Mouse (Mus musculus): ENCODE data around the gene Fbxo8. TPM values are rescaled to one million over a fixed set of nuclear protein-coding genes. Genes with fewer than 3 reads are reported as not detected.

Gene Fbxo8
- total and polyA plus RNA-seq, 2 experiments from 2014 or later, result 29.4 to 43.0 TPM

- Histone ChIP-seq H3K4me2 (ENCODE audit: low read depth, low read length) (no peak overlapping the region), H3K9ac (replicated peaks; ENCODE audit: low read length) (no peak overlapping the region), H3K27ac (no peak overlapping the region), H3K4me3 (ENCODE audit: low read length) (no peak overlapping the region), H3K27me3 (ENCODE audit: insufficient read depth, low read length) (no peaks in the 10 kb centered on the region), H3K36me3 (ENCODE audit: insufficient read depth, low read length) (no peaks in the 10 kb centered on the region), H3K9me3 (ENCODE audit: low read length) (no peaks in the 10 kb centered on the region), H3K4me1 (ENCODE audit: insufficient read depth, low read length) (no peaks in the 10 kb centered on the region)
- 85% methylated on average over 4 of the region's 4 CpGs for WGBS
- no peak for DNase-seq (ENCODE audit: low spot score)
- TF ChIP-seq CTCF (IDR thresholded peaks at IDR 0.05; ENCODE audit: low read depth), result no peak; the same call in 1 of the 2 replicates
- ATAC-seq, result no peak
These were observed 29.8 kb upstream of the Fbxo8 start for GRCm38 (mm10) chr8:56521051-56521450.

GRCm38 (mm10) chr8:56528869-56529268 lies 22.0 kb upstream of the Fbxo8 start:
- no peak overlapping the region for H3K9ac ChIP-seq (replicated peaks; ENCODE audit: low read length)
- no peaks in the 10 kb centered on the region for H3K27me3 ChIP-seq (ENCODE audit: insufficient read depth, low read length)
- 95% methylated on average over 6 of the region's 6 CpGs for WGBS
- no peak overlapping the region for H3K4me2 ChIP-seq (ENCODE audit: low read depth, low read length)
- ATAC-seq (no peak), DNase-seq (ENCODE audit: low spot score) (no peak)
- H3K4me1 ChIP-seq (ENCODE audit: insufficient read depth, low read length), result no peaks in the 10 kb centered on the region
- TF ChIP-seq CTCF (IDR thresholded peaks at IDR 0.05; ENCODE audit: low read depth), result no peak
- H3K36me3 ChIP-seq (ENCODE audit: insufficient read depth, low read length), result peaks cover 12% of the 10 kb centered on the region; the same call in 1 of the 2 replicates
- H3K9me3 ChIP-seq (ENCODE audit: low read length), result no peaks in the 10 kb centered on the region
- no peak overlapping the region for H3K4me3 ChIP-seq (ENCODE audit: low read length)
- no peak overlapping the region for H3K27ac ChIP-seq

- Histone ChIP-seq H3K4me2 (ENCODE audit: low read depth, low read length) (no peak overlapping the region), H3K4me3 (ENCODE audit: low read length) (no peak overlapping the region), H3K4me1 (ENCODE audit: insufficient read depth, low read length) (no peaks in the 10 kb centered on the region), H3K27me3 (ENCODE audit: insufficient read depth, low read length) (no peaks in the 10 kb centered on the region), H3K27ac (no peak overlapping the region), H3K9ac (replicated peaks; ENCODE audit: low read length) (no peak overlapping the region), H3K9me3 (ENCODE audit: low read length) (no peaks in the 10 kb centered on the region), H3K36me3 (ENCODE audit: insufficient read depth, low read length) (peaks cover 15% of the 10 kb centered on the region; the same call in 1 of the 2 replicates)
- TF ChIP-seq CTCF (IDR thresholded peaks at IDR 0.05; ENCODE audit: low read depth), result peak; percentile 85
- 9% methylated on average over 3 of the region's 3 CpGs for WGBS
- ATAC-seq (no peak), DNase-seq (ENCODE audit: low spot score) (peak; percentile 84)
These were observed 20.5 kb upstream of the Fbxo8 start for GRCm38 (mm10) chr8:56530359-56530758.

GRCm38 (mm10) chr8:56540706-56541105 lies 10.2 kb upstream of the Fbxo8 start:
- Histone ChIP-seq H3K27ac (no peak overlapping the region), H3K27me3 (ENCODE audit: insufficient read depth, low read length) (no peaks in the 10 kb centered on the region), H3K4me1 (ENCODE audit: insufficient read depth, low read length) (no peaks in the 10 kb centered on the region), H3K36me3 (ENCODE audit: insufficient read depth, low read length) (peaks cover 37% of the 10 kb centered on the region; the same call in 1 of the 2 replicates), H3K9me3 (ENCODE audit: low read length) (no peaks in the 10 kb centered on the region), H3K4me3 (ENCODE audit: low read length) (no peak overlapping the region), H3K4me2 (ENCODE audit: low read depth, low read length) (no peak overlapping the region), H3K9ac (replicated peaks; ENCODE audit: low read length) (no peak overlapping the region)
- 91% methylated on average over 7 of the region's 7 CpGs for WGBS
- no peak for TF ChIP-seq CTCF (IDR thresholded peaks at IDR 0.05; ENCODE audit: low read depth)
- ATAC-seq (no peak), DNase-seq (ENCODE audit: low spot score) (no peak)

GRCm38 (mm10) chr8:56547866-56548265 lies 3.0 kb upstream of the Fbxo8 start:
- H3K4me3 ChIP-seq (ENCODE audit: low read length), result no peak overlapping the region
- DNase-seq (ENCODE audit: low spot score), result no peak
- no peak for TF ChIP-seq CTCF (IDR thresholded peaks at IDR 0.05; ENCODE audit: low read depth)
- WGBS, result 97% methylated on average over 2 of the region's 2 CpGs
- no peak overlapping the region for H3K27ac ChIP-seq
- H3K4me1 ChIP-seq (ENCODE audit: insufficient read depth, low read length), result peaks cover 4% of the 10 kb centered on the region; the same call in 1 of the 2 replicates
- no peak overlapping the region for H3K9ac ChIP-seq (replicated peaks; ENCODE audit: low read length)
- ATAC-seq, result no peak
- H3K9me3 ChIP-seq (ENCODE audit: low read length), result no peaks in the 10 kb centered on the region
- H3K36me3 ChIP-seq (ENCODE audit: insufficient read depth, low read length), result peaks cover 12% of the 10 kb centered on the region; the same call in 1 of the 2 replicates
- no peaks in the 10 kb centered on the region for H3K27me3 ChIP-seq (ENCODE audit: insufficient read depth, low read length)
- H3K4me2 ChIP-seq (ENCODE audit: low read depth, low read length), result no peak overlapping the region

GRCm38 (mm10) chr8:56551361-56551852 lies 517 bp downstream of the Fbxo8 start:
- ATAC-seq, result peak; percentile 99
- no peak for TF ChIP-seq CTCF (IDR thresholded peaks at IDR 0.05; ENCODE audit: low read depth)
- WGBS, result under 1% methylated on average over 28 of the region's 28 CpGs

GRCm38 (mm10) chr8:56552045-56552444 lies 1.2 kb downstream of the Fbxo8 start:
- Histone ChIP-seq H3K27me3 (ENCODE audit: insufficient read depth, low read length) (no peaks in the 10 kb centered on the region), H3K4me2 (ENCODE audit: low read depth, low read length) (peak overlapping the region; percentile 69), H3K36me3 (ENCODE audit: insufficient read depth, low read length) (no peaks in the 10 kb centered on the region), H3K9me3 (ENCODE audit: low read length) (no peaks in the 10 kb centered on the region), H3K4me3 (ENCODE audit: low read length) (peak overlapping the region; percentile 98), H3K4me1 (ENCODE audit: insufficient read depth, low read length) (peaks cover 4% of the 10 kb centered on the region; the same call in 1 of the 2 replicates), H3K9ac (replicated peaks; ENCODE audit: low read length) (peak overlapping the region; percentile 72), H3K27ac (peak overlapping the region; percentile 90; the same call in 1 of the 2 replicates)
- TF ChIP-seq CTCF (IDR thresholded peaks at IDR 0.05; ENCODE audit: low read depth), result no peak
- ATAC-seq, result no peak
- 30% methylated on average over 10 of the region's 10 CpGs for WGBS
- DNase-seq (ENCODE audit: low spot score), result no peak

More at GRCm38 (mm10) chr8:56551361-56551852, 517 bp downstream of the Fbxo8 start:
- DNase-seq (ENCODE audit: low spot score), result peak; percentile 94
- no peaks in the 10 kb centered on the region for H3K36me3 ChIP-seq (ENCODE audit: insufficient read depth, low read length)
- H3K4me3 ChIP-seq (ENCODE audit: low read length), result peak overlapping the region; percentile 98
- H3K9ac ChIP-seq (replicated peaks; ENCODE audit: low read length), result peak overlapping the region; percentile 72
- no peaks in the 10 kb centered on the region for H3K27me3 ChIP-seq (ENCODE audit: insufficient read depth, low read length)
- peak overlapping the region; percentile 69 for H3K4me2 ChIP-seq (ENCODE audit: low read depth, low read length)
- H3K9me3 ChIP-seq (ENCODE audit: low read length), result no peaks in the 10 kb centered on the region
- H3K27ac ChIP-seq, result peak overlapping the region; percentile 90
- H3K4me1 ChIP-seq (ENCODE audit: insufficient read depth, low read length), result peaks cover 4% of the 10 kb centered on the region; the same call in 1 of the 2 replicates

All from hindbrain, postnatal 0 days (tissue).